Mouse (Mus musculus) embryonic facial prominence, embryonic 14.5 days (tissue): ENCODE results near the gene Nsd2. TPM values are rescaled to one million over a fixed set of nuclear protein-coding genes. Genes with fewer than 3 reads are reported as not detected.
A peak's percentile ranks its signal among the peaks of the same experiment; 100 is the strongest.

ENCODE experiments used
- ATAC-seq: fragments of 200-750 bp; cut with Nextera tagmentation; 2 replicates; pipeline ENCODE4 v1.8.0; 2017; ENCODE audit warnings: low read depth, moderate number of reproducible peaks, moderate TSS enrichment
- DNase-seq: peaks from one replicate; pipeline ENCODE4 v3.0.0-alpha.2; 2015; ENCODE audit warnings: low spot score
- H3K27ac ChIP-seq: fragments of 300-500 bp; sonication (generic); replicated peaks from 2 replicates; pipeline ENCODE4 v1.5.1; 2014; ENCODE audit warnings: low read depth, mild to moderate bottlenecking, low read length, moderate library complexity
- H3K27me3 ChIP-seq: fragments of 300-500 bp; sonication (generic); replicated peaks from 2 replicates; pipeline ENCODE4 v1.6.1; 2014; ENCODE audit warnings: low read length; ENCODE audit not compliant: control insufficient read depth, insufficient read depth
- H3K36me3 ChIP-seq: fragments of 300-500 bp; sonication (generic); 2 replicates; pipeline ENCODE4 v1.6.1; 2014; ENCODE audit warnings: low read length, mixed read lengths; ENCODE audit not compliant: control insufficient read depth, insufficient read depth
- H3K4me1 ChIP-seq: fragments of 300-500 bp; sonication (generic); 2 replicates; pipeline ENCODE4 v1.6.1; 2014; ENCODE audit warnings: antibody characterized with exemption, low read length; ENCODE audit not compliant: control insufficient read depth, insufficient read depth
- H3K4me2 ChIP-seq: fragments of 300-500 bp; sonication (generic); 2 replicates; pipeline ENCODE4 v1.6.1; 2014; ENCODE audit warnings: low read depth, mild to moderate bottlenecking, low read length, moderate library complexity, mixed read lengths
- H3K4me3 ChIP-seq: fragments of 300-500 bp; sonication (generic); 2 replicates; pipeline ENCODE4 v1.5.1; 2014; ENCODE audit warnings: low read depth, mild to moderate bottlenecking, low read length
- H3K9ac ChIP-seq: fragments of 300-500 bp; sonication (generic); 2 replicates; pipeline ENCODE4 v1.6.1; 2014; ENCODE audit warnings: low read depth, mild to moderate bottlenecking, low read length, moderate library complexity, mixed read lengths
- H3K9me3 ChIP-seq: fragments of 300-500 bp; sonication (generic); 2 replicates; pipeline ENCODE4 v1.6.1; 2016; ENCODE audit warnings: low read length; ENCODE audit not compliant: control insufficient read depth
- WGBS: fragments of 180-500 bp; shearing (Covaris S2); extraction: QIAGEN DNeasy Blood & Tissue Kit; methylation state at CpG from one replicate; pipeline ENCODE4 v1.1.7; 2014; 5-methylcytosine and 5-hydroxymethylcytosine counted together
- polyA plus RNA-seq: library from polyadenylated mRNA; unstranded; fragments of >200 nt; fragmentation: Nextera tagmentation; extraction: Ambion mirVana; gene quantifications from 2 replicates; pipeline ENCODE4 v1.2.1, GENCODE M21; 2014

Gene Nsd2
- polyA plus RNA-seq, 1 experiment from 2014 or later = 40.4 TPM

GRCm38 (mm10) chr5:33816008-33816725, 4.4 kb upstream of the Nsd2 start:
- no peak overlapping the region for H3K4me2 ChIP-seq
- ATAC-seq (no peak), DNase-seq (no peak)
- no peak overlapping the region for H3K4me3 ChIP-seq
- H3K9me3 ChIP-seq = no peaks in the 10 kb centered on the region
- 80% methylated on average over 6 of the region's 6 CpGs for WGBS
- no peaks in the 10 kb centered on the region for H3K27me3 ChIP-seq
- H3K9ac ChIP-seq = no peak overlapping the region
- no peak overlapping the region for H3K27ac ChIP-seq
- H3K4me1 ChIP-seq = peaks cover 12% of the 10 kb centered on the region; the same call in 1 of the 2 replicates
- no peaks in the 10 kb centered on the region for H3K36me3 ChIP-seq

GRCm38 (mm10) chr5:33818104-33818503, 2.4 kb upstream of the Nsd2 start:
- H3K36me3 ChIP-seq = no peaks in the 10 kb centered on the region
- H3K4me1 ChIP-seq = peaks cover 18% of the 10 kb centered on the region; the same call in 1 of the 2 replicates
- no peak overlapping the region for H3K9ac ChIP-seq
- H3K4me3 ChIP-seq = no peak overlapping the region
- no peaks in the 10 kb centered on the region for H3K27me3 ChIP-seq
- ATAC-seq = no peak
- no peak for DNase-seq
- WGBS = 12% methylated on average over 5 of the region's 5 CpGs
- no peak overlapping the region for H3K27ac ChIP-seq
- H3K9me3 ChIP-seq = no peaks in the 10 kb centered on the region
- no peak overlapping the region for H3K4me2 ChIP-seq

- Histone ChIP-seq H3K9me3 (no peaks in the 10 kb centered on the region), H3K4me2 (peak overlapping the region; percentile 87), H3K36me3 (no peaks in the 10 kb centered on the region), H3K4me1 (peaks cover 18% of the 10 kb centered on the region; the same call in 1 of the 2 replicates), H3K4me3 (peak overlapping the region; percentile 100), H3K27ac (peak overlapping the region; percentile 97), H3K27me3 (no peaks in the 10 kb centered on the region), H3K9ac (peak overlapping the region; percentile 99)
- WGBS = 4% methylated on average over 9 of the region's 9 CpGs
- DNase-seq = peak; percentile 67
- peak; percentile 19 for ATAC-seq
These were observed 1.2 kb upstream of the Nsd2 start for GRCm38 (mm10) chr5:33819141-33819875.

GRCm38 (mm10) chr5:33820733-33821621, 452 bp downstream of the Nsd2 start:
- WGBS = 1% methylated on average over 32 of the region's 121 CpGs
- DNase-seq (peak; percentile 38), ATAC-seq (peak; percentile 20; the same call in 1 of the 2 replicates)

GRCm38 (mm10) chr5:33821901-33822427, 1.4 kb downstream of the Nsd2 start:
- WGBS = 36% methylated on average over 2 of the region's 2 CpGs
- Histone ChIP-seq H3K4me1 (peaks cover 18% of the 10 kb centered on the region; the same call in 1 of the 2 replicates), H3K4me3 (peak overlapping the region; percentile 100), H3K36me3 (no peaks in the 10 kb centered on the region), H3K4me2 (peak overlapping the region; percentile 71), H3K9me3 (no peaks in the 10 kb centered on the region), H3K27ac (no peak overlapping the region), H3K27me3 (no peaks in the 10 kb centered on the region), H3K9ac (peak overlapping the region; percentile 99)
- DNase-seq (no peak), ATAC-seq (no peak)

More at GRCm38 (mm10) chr5:33820733-33821621, 452 bp downstream of the Nsd2 start:
- Histone ChIP-seq H3K27ac (peak overlapping the region; percentile 97), H3K36me3 (no peaks in the 10 kb centered on the region), H3K9me3 (no peaks in the 10 kb centered on the region), H3K9ac (peak overlapping the region; percentile 99), H3K4me3 (peak overlapping the region; percentile 100), H3K27me3 (no peaks in the 10 kb centered on the region), H3K4me2 (peak overlapping the region; percentile 71), H3K4me1 (peaks cover 18% of the 10 kb centered on the region; the same call in 1 of the 2 replicates)

GRCm38 (mm10) chr5:33822456-33822855, 1.9 kb downstream of the Nsd2 start:
- Histone ChIP-seq H3K9me3 (no peaks in the 10 kb centered on the region), H3K27me3 (no peaks in the 10 kb centered on the region), H3K27ac (no peak overlapping the region), H3K4me2 (peak overlapping the region; percentile 71), H3K4me3 (peak overlapping the region; percentile 100), H3K36me3 (no peaks in the 10 kb centered on the region), H3K9ac (peak overlapping the region; percentile 99; the same call in 1 of the 2 replicates), H3K4me1 (peaks cover 18% of the 10 kb centered on the region; the same call in 1 of the 2 replicates)
- DNase-seq = peak; percentile 10
- no peak for ATAC-seq
- 27% methylated on average over 3 of the region's 3 CpGs for WGBS

GRCm38 (mm10) chr5:33826001-33826400, 5.5 kb downstream of the Nsd2 start:
- Histone ChIP-seq H3K4me3 (no peak overlapping the region), H3K9me3 (no peaks in the 10 kb centered on the region), H3K36me3 (peaks cover 6% of the 10 kb centered on the region; the same call in 1 of the 2 replicates), H3K27me3 (no peaks in the 10 kb centered on the region), H3K4me2 (no peak overlapping the region), H3K27ac (no peak overlapping the region), H3K4me1 (0 out of 2 replicates have a peak, but pooled peaks cover 7% of the 10 kb centered on the region), H3K9ac (no peak overlapping the region)
- no peak for DNase-seq
- no peak for ATAC-seq

GRCm38 (mm10) chr5:33828107-33828506, 7.6 kb downstream of the Nsd2 start:
- Histone ChIP-seq H3K4me3 (no peak overlapping the region), H3K9ac (no peak overlapping the region), H3K4me1 (no peaks in the 10 kb centered on the region), H3K4me2 (no peak overlapping the region), H3K27me3 (no peaks in the 10 kb centered on the region), H3K27ac (no peak overlapping the region), H3K36me3 (peaks cover 6% of the 10 kb centered on the region; the same call in 1 of the 2 replicates), H3K9me3 (no peaks in the 10 kb centered on the region)
- no peak for DNase-seq
- 78% methylated on average over 8 of the region's 8 CpGs for WGBS
- no peak for ATAC-seq
